Mouse (Mus musculus) embryo, embryonic 11.5 days (tissue): Measurements from ENCODE around the gene Lce1e.
"Not testable (repeated sequence)": the region's sequence is repeated elsewhere in the genome, so short reads cannot be mapped to it uniquely, and the experiment has no call there.

Experiments used
- DNase-seq: peaks from one replicate; pipeline ENCODE4 v3.0.0-alpha.2; 2012; ENCODE audit warnings: low read depth, low spot score

The Lce1e gene

GRCm38 (mm10) chr3:92708974-92709373 lies at the start of gene Lce1e:
TSS of gene Lce1e (minus strand) at chr3:92709074.
- no peak for DNase-seq

- DNase-seq = no peak
These were observed 44.3 kb upstream of the Lce1e start for GRCm38 (mm10) chr3:92753197-92753596.

- no peak for DNase-seq
These were observed 43.4 kb upstream of the Lce1e start, which contains the start of gene Lce1g for GRCm38 (mm10) chr3:92752238-92752637. TSS of gene Lce1g (minus strand) at chr3:92752338.

DNA sequence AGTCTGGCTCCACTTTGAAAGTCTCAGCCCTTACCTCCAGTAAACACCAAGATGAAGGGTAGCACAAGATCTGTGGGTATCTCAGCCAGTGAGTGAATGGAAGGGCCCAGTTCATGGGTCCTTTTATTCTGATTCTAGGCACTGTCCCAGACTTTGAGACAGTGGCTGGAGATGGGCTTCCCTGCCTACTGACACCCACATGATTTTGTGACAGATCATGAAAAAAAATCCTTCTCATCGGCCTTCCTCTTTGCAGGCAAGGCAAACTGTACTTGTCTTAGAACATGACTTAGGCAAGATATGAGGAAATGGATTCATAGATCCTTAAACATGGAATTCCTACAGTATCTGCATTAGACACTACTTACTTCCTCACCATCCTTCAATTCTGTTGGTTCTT lies 30.1 kb upstream of the Lce1e start, which contains the start of gene Gm38119:
Gm38119 (minus strand) TSS at position 101 of the 400 bp plus-strand sequence.
- DNase-seq = no peak

DNA sequence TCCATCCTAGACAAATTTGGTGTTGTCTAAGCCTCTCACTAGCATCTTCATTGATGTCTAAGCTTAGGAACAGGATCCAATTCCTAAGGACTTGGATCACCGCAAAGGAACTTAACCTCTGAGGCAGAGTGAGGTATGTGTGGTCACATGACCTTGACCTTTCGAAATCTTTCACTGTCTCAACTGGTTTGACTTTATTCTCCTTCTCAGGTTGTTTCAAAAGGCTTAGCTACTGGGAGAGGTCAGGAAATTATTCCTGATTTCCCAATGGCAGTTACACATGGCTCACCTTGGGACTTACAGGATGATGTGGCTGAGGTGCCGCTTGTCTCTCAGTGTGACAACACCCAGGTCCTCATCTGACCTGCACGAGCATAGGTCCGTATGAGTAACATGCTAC lies 13.8 kb upstream of the Lce1e start:
- DNase-seq = no peak

GRCm38 (mm10) chr3:92720250-92720649 lies 11.4 kb upstream of the Lce1e start, which contains the start of gene Lce1f:
TSS of gene Lce1f (minus strand) at chr3:92720350.
- DNase-seq = no peak

DNA sequence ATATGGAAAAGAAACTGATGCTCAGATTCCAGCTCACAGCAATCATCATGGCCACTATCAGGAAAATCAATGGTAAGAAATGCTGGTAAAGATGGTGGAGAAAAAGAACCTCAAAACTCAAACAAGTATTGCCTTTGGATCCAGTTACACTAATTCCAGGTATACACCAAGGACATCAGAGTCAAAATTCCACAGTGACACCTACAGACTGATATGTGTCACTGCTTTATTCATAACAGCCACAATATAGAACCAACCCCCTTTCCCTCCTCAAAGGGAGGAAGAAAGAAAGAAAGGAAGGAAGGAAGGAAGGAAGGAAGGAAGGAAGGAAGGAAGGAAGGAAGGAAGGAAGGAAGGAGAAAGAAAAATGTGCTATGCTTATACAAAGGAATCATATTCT lies 6.2 kb upstream of the Lce1e start:
- DNase-seq = no peak

GRCm38 (mm10) chr3:92694613-92695012 lies 14.3 kb downstream of the Lce1e start:
- no peak for DNase-seq

GRCm38 (mm10) chr3:92691688-92692087 lies 17.2 kb downstream of the Lce1e start:
- DNase-seq = no peak

- DNase-seq = not testable (repeated sequence)
These were observed 19.7 kb downstream of the Lce1e start for GRCm38 (mm10) chr3:92689154-92689553.

DNA sequence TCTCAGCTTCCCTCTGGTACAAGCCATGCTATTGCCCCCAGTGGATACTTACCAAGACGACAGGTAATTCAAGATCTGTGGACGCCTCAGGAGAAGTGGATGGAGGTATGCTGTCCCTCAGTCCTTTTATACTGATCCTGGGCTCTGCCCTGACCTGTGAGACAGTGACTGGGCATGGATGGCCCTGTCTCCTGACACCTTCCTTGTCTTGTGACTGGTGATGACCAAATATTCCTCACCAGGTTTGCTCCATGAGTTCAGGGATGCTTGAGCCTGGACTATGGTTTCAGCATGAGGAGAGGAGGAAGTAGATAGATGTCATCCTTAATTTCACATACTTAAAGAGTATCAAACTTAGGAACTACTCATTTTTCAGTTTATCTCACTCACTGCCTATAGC lies 21.8 kb downstream of the Lce1e start, which contains the start of gene Lce1d:
Lce1d (minus strand) TSS at position 101 of the 400 bp plus-strand sequence.
- DNase-seq = no peak

DNA sequence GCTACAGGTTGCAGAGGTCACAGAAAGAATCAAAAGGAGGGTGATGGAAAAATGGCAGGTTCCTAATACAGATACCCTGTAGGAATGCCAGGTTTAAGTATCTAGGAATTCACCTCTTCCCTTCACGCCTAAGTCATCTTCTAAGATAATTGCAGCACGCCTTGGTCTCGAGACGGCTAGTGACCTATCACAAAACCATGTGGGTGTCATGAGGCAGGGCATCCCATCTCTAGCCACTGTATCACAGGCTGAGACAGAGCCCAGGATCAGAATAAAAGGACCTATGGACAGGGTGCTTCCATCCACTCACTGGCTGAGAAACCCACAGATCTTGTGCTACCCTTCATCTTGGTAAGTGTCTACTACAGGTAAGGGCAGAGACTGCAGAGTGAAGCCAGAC lies 29.9 kb downstream of the Lce1e start, which contains the start of gene Lce1c:
Lce1c (plus strand) TSS at position 301 of the 400 bp plus-strand sequence.
- no peak for DNase-seq

GRCm38 (mm10) chr3:92670215-92670614 lies 38.7 kb downstream of the Lce1e start, which contains the start of gene Lce1a2:
TSS of gene Lce1a2 (minus strand) at chr3:92670315.
- no peak for DNase-seq
